Mouse (Mus musculus) midbrain, embryonic 16.5 days (tissue): ENCODE results near the gene Gm5431. TPM values are rescaled to one million over a fixed set of nuclear protein-coding genes. Genes with fewer than 3 reads are reported as not detected.
"Not testable (repeated sequence)": the region's sequence is repeated elsewhere in the genome, so short reads cannot be mapped to it uniquely, and the experiment has no call there.

Experiments
- ATAC-seq: fragments of 200-750 bp; cut with Nextera tagmentation; 2 replicates; pipeline ENCODE4 v1.8.0; 2017; ENCODE audit warnings: moderate TSS enrichment
- H3K27ac ChIP-seq: fragments of 300-500 bp; sonication (generic); 2 replicates; pipeline ENCODE4 v1.5.1; 2014; ENCODE audit warnings: mild to moderate bottlenecking, low read length, mixed read lengths
- H3K27me3 ChIP-seq: fragments of 300-500 bp; sonication (generic); 2 replicates; pipeline ENCODE4 v1.6.1; 2014; ENCODE audit warnings: low read depth, low read length, mixed read lengths; ENCODE audit not compliant: control insufficient read depth, insufficient read depth
- H3K36me3 ChIP-seq: fragments of 300-500 bp; sonication (generic); 2 replicates; pipeline ENCODE4 v1.6.1; 2014; ENCODE audit warnings: mild to moderate bottlenecking, low read length, moderate library complexity, mixed read lengths; ENCODE audit not compliant: control insufficient read depth, insufficient read depth
- H3K4me1 ChIP-seq: fragments of 300-500 bp; sonication (generic); 2 replicates; pipeline ENCODE4 v1.6.1; 2014; ENCODE audit warnings: mild to moderate bottlenecking, low read length, mixed read lengths; ENCODE audit not compliant: control insufficient read depth, insufficient read depth
- H3K4me2 ChIP-seq: fragments of 300-500 bp; sonication (generic); 2 replicates; pipeline ENCODE4 v1.6.1; 2014; ENCODE audit warnings: mild to moderate bottlenecking, low read length, mixed read lengths
- H3K4me3 ChIP-seq: fragments of 300-500 bp; sonication (generic); 2 replicates; pipeline ENCODE4 v1.5.1; 2014; ENCODE audit warnings: low read depth, mild to moderate bottlenecking, low read length, moderate library complexity, mixed read lengths
- H3K9ac ChIP-seq: fragments of 300-500 bp; sonication (generic); 2 replicates; pipeline ENCODE4 v1.6.1; 2014; ENCODE audit warnings: low read depth, low read length, mixed read lengths
- H3K9me3 ChIP-seq: fragments of 300-500 bp; sonication (generic); replicated peaks from 2 replicates; pipeline ENCODE4 v1.6.1; 2014; ENCODE audit warnings: mild to moderate bottlenecking, low read length, mixed read lengths; ENCODE audit not compliant: control insufficient read depth, poor library complexity, severe bottlenecking
- WGBS: fragments of 180-500 bp; shearing (Covaris S2); extraction: QIAGEN DNeasy Blood & Tissue Kit; methylation state at CpG from one replicate; pipeline ENCODE4 v1.1.7; 2014; 5-methylcytosine and 5-hydroxymethylcytosine counted together
- polyA plus RNA-seq: library from polyadenylated mRNA; unstranded; fragments of >200 nt; fragmentation: Nextera tagmentation; extraction: Ambion mirVana; gene quantifications from 2 replicates; pipeline ENCODE4 v1.2.1, GENCODE M21; 2015

Gene Gm5431
- polyA plus RNA-seq, 1 experiment from 2014 or later: 0.20 TPM

DNA sequence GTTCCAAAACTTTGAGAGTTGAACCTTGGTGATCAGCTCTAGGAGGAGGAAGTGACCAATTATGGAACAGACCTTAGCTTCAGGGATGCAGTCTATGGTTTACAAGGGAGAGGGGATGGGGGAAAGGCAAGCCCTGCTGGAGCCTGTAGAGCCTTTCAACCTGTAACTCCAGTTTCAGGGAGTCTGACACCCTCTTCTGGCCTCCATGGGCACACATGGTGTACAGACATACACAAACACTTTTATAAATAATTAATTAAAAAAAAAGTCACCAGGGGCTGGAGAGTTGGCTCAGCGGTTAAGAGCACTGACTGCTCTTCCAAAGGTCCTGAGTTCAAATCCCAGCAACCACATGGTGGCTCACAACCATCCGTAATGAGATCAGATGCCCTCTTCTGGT lies 55.7 kb downstream of the Gm5431 start:
- ATAC-seq, H3K9ac ChIP-seq, H3K27ac ChIP-seq, H3K4me1 ChIP-seq, H3K4me2 ChIP-seq, H3K27me3 ChIP-seq, H3K9me3 ChIP-seq, H3K36me3 ChIP-seq, H3K4me3 ChIP-seq: not testable (repeated sequence)
- 78% methylated on average over 2 of the region's 2 CpGs for WGBS

DNA sequence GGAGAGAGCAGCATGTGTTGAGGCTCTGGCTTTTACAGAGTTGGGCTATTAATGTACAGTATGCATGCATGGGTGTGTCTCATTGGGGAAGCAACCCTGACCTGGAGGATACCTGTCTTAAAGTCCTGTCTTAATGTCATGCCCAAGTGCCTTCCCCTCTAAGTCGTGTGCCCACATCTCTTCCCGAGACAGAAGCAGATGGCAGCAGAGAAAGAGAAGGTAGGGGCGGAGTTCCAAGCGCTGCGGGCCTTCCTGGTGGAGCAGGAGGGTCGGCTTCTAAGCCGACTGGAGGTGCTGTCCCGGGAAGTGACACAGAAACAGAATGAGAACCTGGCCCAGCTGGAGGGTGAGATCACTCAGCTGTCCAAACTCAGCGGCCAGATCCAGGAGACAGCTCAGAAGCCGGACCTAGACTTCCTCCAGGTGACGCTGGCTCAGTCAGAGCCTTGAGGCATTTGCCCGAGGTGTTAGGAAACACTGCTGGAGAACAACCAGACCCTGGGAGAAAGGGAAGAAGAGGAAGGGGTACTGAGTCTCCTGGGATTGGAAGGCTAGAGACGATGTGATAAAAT lies 56.7 kb downstream of the Gm5431 start:
- no peak overlapping the region for H3K9ac ChIP-seq
- H3K27ac ChIP-seq: no peak overlapping the region
- H3K4me3 ChIP-seq: no peak overlapping the region
- no peaks in the 10 kb centered on the region for H3K27me3 ChIP-seq
- H3K4me2 ChIP-seq: no peak overlapping the region
- 45% methylated on average over 13 of the region's 13 CpGs for WGBS
- H3K9me3 ChIP-seq: no peaks in the 10 kb centered on the region
- ATAC-seq: no peak
- H3K4me1 ChIP-seq: no peaks in the 10 kb centered on the region
- no peaks in the 10 kb centered on the region for H3K36me3 ChIP-seq

DNA sequence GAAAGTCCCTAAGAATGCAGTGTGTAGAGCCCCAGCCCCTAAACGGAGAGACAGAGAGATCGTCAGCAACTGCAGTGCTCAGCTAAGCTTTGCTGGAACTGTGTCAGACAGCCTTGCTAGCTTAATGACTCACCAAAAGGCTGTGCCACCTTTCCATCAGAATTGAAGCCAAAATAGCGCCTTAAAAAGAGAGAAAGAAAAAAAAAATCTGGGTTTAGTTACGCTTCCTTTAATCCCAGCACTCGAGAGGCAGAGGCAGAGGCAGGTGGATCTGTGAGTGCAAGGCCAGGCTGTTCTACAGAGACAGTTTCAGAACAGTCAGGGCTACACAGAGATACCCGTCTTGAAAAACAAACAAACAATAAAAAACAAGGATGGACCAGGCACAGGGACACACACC lies 57.7 kb downstream of the Gm5431 start:
- Histone ChIP-seq H3K4me3 (no peak overlapping the region), H3K9me3 (no peaks in the 10 kb centered on the region), H3K27me3 (no peaks in the 10 kb centered on the region), H3K4me1 (no peaks in the 10 kb centered on the region), H3K27ac (no peak overlapping the region), H3K9ac (no peak overlapping the region), H3K36me3 (no peaks in the 10 kb centered on the region), H3K4me2 (no peak overlapping the region)
- 54% methylated on average over 6 of the region's 6 CpGs for WGBS
- ATAC-seq: no peak

DNA sequence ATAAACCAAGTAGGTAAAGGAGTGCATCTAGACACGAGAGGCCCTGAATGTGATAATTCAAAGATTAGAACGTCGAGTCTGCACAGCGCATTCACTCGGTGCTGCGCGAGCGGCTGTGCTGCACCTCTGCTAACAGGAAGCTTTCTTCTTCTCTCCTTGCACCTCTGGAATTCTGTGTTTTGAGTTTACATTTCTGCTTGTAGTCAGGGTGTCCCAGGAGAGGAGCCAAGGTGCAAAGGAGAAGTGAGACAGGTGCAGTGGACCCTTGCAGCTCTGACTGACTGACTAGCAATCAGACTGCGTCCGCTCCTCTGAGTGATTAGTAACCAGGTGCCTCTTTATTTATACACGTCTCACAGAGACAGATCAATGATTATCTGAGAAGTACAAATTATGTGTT lies 58.8 kb downstream of the Gm5431 start:
- Histone ChIP-seq H3K4me2 (no peak overlapping the region), H3K4me3 (no peak overlapping the region), H3K27ac (no peak overlapping the region), H3K27me3 (no peaks in the 10 kb centered on the region), H3K4me1 (peaks cover 5% of the 10 kb centered on the region), H3K36me3 (no peaks in the 10 kb centered on the region), H3K9ac (no peak overlapping the region), H3K9me3 (no peaks in the 10 kb centered on the region)
- ATAC-seq: no peak
- 84% methylated on average over 11 of the region's 11 CpGs for WGBS

DNA sequence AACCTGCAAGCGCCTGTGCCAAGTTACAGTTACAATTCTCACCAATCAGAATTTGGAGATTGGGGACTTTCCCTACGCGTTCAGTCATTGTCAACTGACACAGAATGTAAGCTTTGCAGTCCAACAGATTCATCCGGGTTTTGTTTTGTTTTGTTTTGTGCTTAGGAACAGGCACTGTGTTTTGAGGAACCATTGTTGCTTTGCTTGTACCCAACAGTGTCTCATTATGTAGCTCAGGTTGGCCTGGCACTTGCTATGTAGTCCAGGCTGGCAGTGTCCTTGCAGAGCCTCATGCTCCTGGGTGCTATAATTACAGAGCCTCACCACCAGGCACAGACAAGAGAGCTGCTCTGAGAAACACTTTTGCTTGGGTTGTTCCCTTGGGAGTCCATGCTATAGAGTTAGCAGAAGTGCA lies 59.6 kb downstream of the Gm5431 start:
- H3K36me3 ChIP-seq: no peaks in the 10 kb centered on the region
- ATAC-seq: no peak
- H3K9me3 ChIP-seq: no peaks in the 10 kb centered on the region
- H3K27ac ChIP-seq: no peak overlapping the region
- H3K9ac ChIP-seq: no peak overlapping the region
- H3K27me3 ChIP-seq: no peaks in the 10 kb centered on the region
- WGBS: 82% methylated on average over 4 of the region's 4 CpGs
- H3K4me2 ChIP-seq: no peak overlapping the region
- peaks cover 5% of the 10 kb centered on the region for H3K4me1 ChIP-seq
- H3K4me3 ChIP-seq: no peak overlapping the region

DNA sequence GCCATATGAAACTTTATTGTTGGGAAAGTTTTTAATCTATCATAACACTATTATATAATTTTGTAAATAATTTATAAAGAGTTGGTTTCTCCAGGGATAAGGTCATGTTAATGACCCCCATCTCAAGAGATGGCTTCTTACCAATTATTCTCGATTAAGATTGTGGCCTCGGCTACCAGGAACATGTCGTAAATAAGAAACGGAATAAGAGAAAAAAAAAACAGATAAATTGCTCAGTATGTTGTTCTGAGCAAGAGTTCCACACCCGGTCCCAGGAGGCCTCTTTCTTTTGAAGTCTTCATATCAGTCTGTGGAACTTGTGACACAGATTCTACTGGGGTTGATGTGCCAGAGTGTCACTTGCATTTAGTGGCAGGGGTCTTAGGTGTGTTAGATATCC lies 60.8 kb downstream of the Gm5431 start:
- Histone ChIP-seq H3K36me3 (no peaks in the 10 kb centered on the region), H3K27me3 (no peaks in the 10 kb centered on the region; the same call in 1 of the 2 replicates), H3K4me3 (no peak overlapping the region), H3K27ac (no peak overlapping the region), H3K4me2 (no peak overlapping the region), H3K9me3 (no peaks in the 10 kb centered on the region), H3K9ac (no peak overlapping the region), H3K4me1 (peaks cover 9% of the 10 kb centered on the region)
- 92% methylated on average over 5 of the region's 5 CpGs for WGBS
- ATAC-seq: no peak

DNA sequence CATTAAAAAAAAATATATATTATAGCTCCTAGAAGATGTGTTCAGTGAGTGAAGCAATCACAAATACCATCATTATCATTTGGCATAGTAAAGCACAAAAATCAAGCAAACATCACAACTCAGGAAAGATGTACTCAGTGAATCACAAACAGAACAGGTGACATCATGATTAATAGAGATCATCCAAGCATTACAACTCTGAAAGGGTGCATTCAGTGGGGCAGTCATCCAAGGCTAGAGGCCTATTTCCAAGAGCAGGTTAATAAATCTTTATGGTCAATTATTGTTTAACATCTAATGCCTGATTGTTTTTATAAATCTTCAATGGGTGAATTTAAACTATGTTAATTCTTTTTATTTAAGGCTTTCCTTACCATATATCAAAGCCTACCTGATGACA lies 61.2 kb downstream of the Gm5431 start:
- Histone ChIP-seq H3K36me3 (no peaks in the 10 kb centered on the region), H3K4me1 (peaks cover 9% of the 10 kb centered on the region)

DNA sequence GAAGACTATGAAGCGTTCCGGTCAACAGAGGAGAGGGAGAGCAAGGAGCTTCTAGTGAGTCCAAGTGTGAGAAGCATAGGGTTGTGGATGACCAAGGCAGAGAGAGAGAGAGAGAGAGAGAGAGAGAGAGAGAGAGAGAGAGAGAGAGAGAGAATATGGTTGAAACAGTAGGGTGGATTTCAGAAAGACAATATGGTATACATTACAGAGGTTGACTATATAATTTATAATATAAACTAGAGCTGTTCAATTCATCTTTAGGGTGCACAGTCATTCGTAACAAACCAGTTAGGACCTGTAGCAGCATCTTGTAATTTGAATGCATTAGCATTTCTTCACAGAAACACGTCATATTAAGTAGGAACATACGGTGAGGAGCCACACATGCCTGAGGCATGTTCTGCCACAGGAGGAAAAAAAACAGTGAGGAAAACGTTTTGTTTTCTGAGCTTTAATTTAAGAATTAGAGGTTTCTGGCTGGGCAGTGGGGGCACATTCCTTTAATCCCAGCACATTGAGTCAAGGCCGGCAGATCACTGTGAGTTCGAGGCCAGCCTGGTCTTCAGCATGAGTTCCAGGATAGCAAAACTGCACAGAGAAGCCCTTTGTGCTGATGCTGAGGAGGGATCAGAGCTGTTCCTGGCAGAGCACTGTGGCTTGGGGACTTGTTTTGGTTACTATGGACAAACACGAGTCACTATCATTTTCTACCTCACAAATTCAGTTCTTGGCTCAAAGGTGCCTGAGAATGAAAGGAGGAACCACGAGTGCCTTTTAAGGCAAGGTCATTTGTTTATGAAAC lies 62.9 kb downstream of the Gm5431 start:
- H3K4me1 ChIP-seq: peaks cover 9% of the 10 kb centered on the region
- peak overlapping the region; percentile 70; the same call in 1 of the 2 replicates for H3K9ac ChIP-seq
- no peak overlapping the region for H3K27ac ChIP-seq
- ATAC-seq: no peak
- H3K36me3 ChIP-seq: no peaks in the 10 kb centered on the region
- no peaks in the 10 kb centered on the region for H3K9me3 ChIP-seq
- H3K4me2 ChIP-seq: peak overlapping the region; percentile 81
- no peaks in the 10 kb centered on the region; the same call in 1 of the 2 replicates for H3K27me3 ChIP-seq
- H3K4me3 ChIP-seq: peak overlapping the region; percentile 64
- 76% methylated on average over 10 of the region's 10 CpGs for WGBS

More for the DNA sequence above, 61.2 kb downstream of the Gm5431 start:
- Histone ChIP-seq H3K27me3 (no peaks in the 10 kb centered on the region; the same call in 1 of the 2 replicates), H3K4me3 (no peak overlapping the region), H3K9me3 (no peaks in the 10 kb centered on the region), H3K9ac (no peak overlapping the region), H3K27ac (no peak overlapping the region), H3K4me2 (no peak overlapping the region)
- no peak for ATAC-seq

DNA sequence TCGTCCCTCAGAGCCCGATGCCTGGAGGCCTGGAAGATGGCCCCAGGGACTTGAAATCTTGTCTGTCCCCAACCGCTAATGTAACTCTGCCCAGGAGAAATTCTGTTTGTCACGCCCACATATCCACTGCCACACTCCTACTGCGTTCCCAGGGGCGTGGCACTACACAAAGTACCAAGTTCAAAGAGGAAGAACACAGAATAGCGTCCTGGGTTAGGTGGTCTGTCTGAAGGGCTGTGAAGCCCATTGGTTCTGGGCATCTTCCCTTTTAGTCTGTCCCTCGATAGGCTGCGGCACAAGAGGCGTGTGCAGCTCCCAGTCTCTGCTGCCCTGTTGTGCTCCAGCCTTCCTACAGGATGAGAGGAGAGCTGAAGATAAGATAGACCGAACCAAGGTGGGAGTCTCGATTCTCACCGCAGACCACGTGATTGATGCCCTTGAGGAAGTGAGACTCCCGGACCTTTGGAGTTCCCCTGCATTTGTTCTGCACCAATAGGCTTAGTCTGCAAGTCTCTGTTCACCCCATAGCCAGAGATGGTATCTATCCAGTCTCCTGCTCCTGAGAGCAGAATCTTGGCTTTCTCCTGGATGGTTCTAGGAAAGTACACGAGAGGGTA lies 63.7 kb downstream of the Gm5431 start:
- peak overlapping the region; percentile 70 for H3K9ac ChIP-seq
- 3% methylated on average over 16 of the region's 16 CpGs for WGBS
- ATAC-seq: peak; percentile 25; the same call in 1 of the 2 replicates
- peaks cover 9% of the 10 kb centered on the region for H3K4me1 ChIP-seq
- H3K27me3 ChIP-seq: no peaks in the 10 kb centered on the region; the same call in 1 of the 2 replicates
- no peaks in the 10 kb centered on the region for H3K36me3 ChIP-seq
- peak overlapping the region; percentile 81 for H3K4me2 ChIP-seq
- H3K4me3 ChIP-seq: peak overlapping the region; percentile 64
- no peaks in the 10 kb centered on the region for H3K9me3 ChIP-seq
- no peak overlapping the region; the same call in 1 of the 2 replicates for H3K27ac ChIP-seq
